Comparison of ENCODE assay signal across 20 mouse cellular contexts in genomic region chr16:71963579-71963978, GRCm38 (mm10).
"Had no signal": no experiment of that assay in that cellular context is flagged by ENCODE, and none has a peak within 500 bp of the region (broad histone marks: within the 10 kb centered on the region; RNA-seq: fewer than 3 reads in every experiment).

No protein-coding gene starts in this region.

- H3K4me3 ChIP-seq: layer of hippocampus, adult 2 months; limb, embryonic 10.5 days; limb, embryonic 13.5 days; megakaryocyte, embryonic 14.5 days; midbrain, embryonic 10.5 days; midbrain, embryonic 13.5 days; myocyte; neural tube, embryonic 13.5 days had no signal

- H3K4me2 ChIP-seq: limb, embryonic 13.5 days; midbrain, embryonic 13.5 days; neural tube, embryonic 13.5 days had no signal

- H3K4me1 ChIP-seq: limb, embryonic 10.5 days; limb, embryonic 13.5 days; megakaryocyte, embryonic 14.5 days; midbrain, embryonic 10.5 days; midbrain, embryonic 13.5 days; neural tube, embryonic 13.5 days had no signal

- H3K9me3 ChIP-seq: limb, embryonic 10.5 days; limb, embryonic 13.5 days; megakaryocyte, embryonic 14.5 days; midbrain, embryonic 10.5 days; midbrain, embryonic 13.5 days; neural tube, embryonic 13.5 days had no signal

- H3K27ac ChIP-seq: kidney, postnatal 0 days; layer of hippocampus, adult 2 months; limb, embryonic 10.5 days; limb, embryonic 13.5 days; liver, embryonic 14.5 days; midbrain, embryonic 10.5 days; midbrain, embryonic 13.5 days; neural tube, embryonic 13.5 days had no signal

- H3K36me3 ChIP-seq: limb, embryonic 10.5 days; limb, embryonic 13.5 days; midbrain, embryonic 10.5 days; midbrain, embryonic 13.5 days; neural tube, embryonic 13.5 days had no signal

- H3K9ac ChIP-seq: limb, embryonic 13.5 days; liver, embryonic 14.5 days; liver, postnatal 0 days; midbrain, embryonic 13.5 days; neural tube, embryonic 13.5 days had no signal

- DNase-seq: kidney, adult 2 months; kidney, postnatal 25 days; layer of hippocampus, adult 9-11 months; liver; liver, postnatal 0 days; retina, postnatal 1 day; thymus, adult 18-20 months; thymus, postnatal 36 days had no signal

- H3K27me3 ChIP-seq: limb, embryonic 13.5 days; megakaryocyte, embryonic 14.5 days; midbrain, embryonic 13.5 days; neural tube, embryonic 13.5 days had no signal

- ATAC-seq: intestine, postnatal 0 days; liver, postnatal 0 days; midbrain, embryonic 13.5 days; midbrain, embryonic 16.5 days had no signal
